Mouse (Mus musculus) neural tube, embryonic 12.5 days (tissue): ENCODE measurements around the gene D17H6S53E. TPM values are rescaled to one million over a fixed set of nuclear protein-coding genes. Genes with fewer than 3 reads are reported as not detected.

Source experiments
- ATAC-seq: fragments of 200-750 bp; cut with Nextera tagmentation; 2 replicates; pipeline ENCODE4 v1.8.0; 2017; ENCODE audit warnings: low read depth, mild to moderate bottlenecking, moderate TSS enrichment, moderate library complexity; ENCODE audit not compliant: low FRiP score
- H3K27ac ChIP-seq: fragments of 300-500 bp; sonication (generic); 2 replicates; pipeline ENCODE4 v1.5.1; 2016
- H3K27me3 ChIP-seq: fragments of 300-500 bp; sonication (generic); replicated peaks from 2 replicates; pipeline ENCODE4 v1.6.1; 2016; ENCODE audit warnings: mild to moderate bottlenecking
- H3K36me3 ChIP-seq: fragments of 300-500 bp; sonication (generic); 2 replicates; pipeline ENCODE4 v1.6.1; 2016; ENCODE audit warnings: mild to moderate bottlenecking
- H3K4me1 ChIP-seq: fragments of 300-500 bp; sonication (generic); 2 replicates; pipeline ENCODE4 v1.6.1; 2016
- H3K4me2 ChIP-seq: fragments of 300-500 bp; sonication (generic); replicated peaks from 2 replicates; pipeline ENCODE4 v1.6.1; 2016; ENCODE audit warnings: mild to moderate bottlenecking
- H3K4me3 ChIP-seq: fragments of 300-500 bp; sonication (generic); 2 replicates; pipeline ENCODE4 v1.5.1; 2016
- H3K9ac ChIP-seq: fragments of 300-500 bp; sonication (generic); 2 replicates; pipeline ENCODE4 v1.6.1; 2016; ENCODE audit warnings: mild to moderate bottlenecking
- H3K9me3 ChIP-seq: fragments of 300-500 bp; sonication (generic); 2 replicates; pipeline ENCODE4 v1.6.1; 2016; ENCODE audit warnings: mild to moderate bottlenecking
- WGBS: fragments of 180-500 bp; shearing (Covaris S2); methylation state at CpG from one replicate; pipeline ENCODE4 v1.1.7; 2016; 5-methylcytosine and 5-hydroxymethylcytosine counted together
- polyA plus RNA-seq: library from polyadenylated mRNA; unstranded; fragments of >200 nt; fragmentation: Nextera tagmentation; extraction: Ambion mirVana; gene quantifications from 2 replicates; pipeline ENCODE4 v1.2.1, GENCODE M21; 2016

The D17H6S53E gene
- polyA plus RNA-seq, 1 experiment from 2014 or later, result 6.1 TPM

GRCm38 (mm10) chr17:35157254-35157653 is 31.1 kb downstream of the D17H6S53E start:
- H3K27ac ChIP-seq, result no peak overlapping the region
- H3K9ac ChIP-seq, result no peak overlapping the region
- no peak overlapping the region for H3K4me3 ChIP-seq
- no peaks in the 10 kb centered on the region for H3K9me3 ChIP-seq
- peaks cover 8% of the 10 kb centered on the region for H3K4me1 ChIP-seq
- H3K36me3 ChIP-seq, result peaks cover 99% of the 10 kb centered on the region
- ATAC-seq, result no peak
- no peaks in the 10 kb centered on the region for H3K27me3 ChIP-seq
- 95% methylated on average over 8 of the region's 8 CpGs for WGBS
- no peak overlapping the region for H3K4me2 ChIP-seq

DNA sequence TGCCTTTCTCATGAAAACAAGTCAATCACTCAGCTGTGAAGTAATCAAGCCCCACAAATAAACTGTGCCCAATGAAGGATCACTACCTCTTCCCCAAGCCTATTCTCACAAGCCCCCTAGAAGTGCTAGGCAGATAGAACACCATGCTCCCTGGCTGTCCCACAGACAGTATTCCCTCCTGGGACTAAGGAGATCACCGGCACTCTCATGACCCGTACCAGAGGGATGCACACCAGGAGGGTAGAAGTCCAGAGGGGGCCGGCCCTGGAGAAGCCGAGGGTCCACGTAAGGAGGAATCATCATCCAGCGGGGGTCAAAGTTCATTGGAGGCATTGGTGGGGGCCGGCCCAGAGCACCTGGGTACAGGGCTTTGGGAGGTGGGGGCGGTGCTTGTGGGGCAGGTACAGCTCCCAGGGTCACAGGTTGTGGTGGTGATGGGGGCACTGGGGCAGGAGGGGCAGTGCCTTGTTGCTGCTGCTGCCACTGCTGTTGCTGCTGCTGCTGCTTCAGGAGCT is 31.5 kb downstream of the D17H6S53E start:
- ATAC-seq, result no peak
- no peaks in the 10 kb centered on the region for H3K27me3 ChIP-seq
- 94% methylated on average over 8 of the region's 8 CpGs for WGBS

GRCm38 (mm10) chr17:35158850-35159593 is 32.8 kb downstream of the D17H6S53E start:
- H3K36me3 ChIP-seq, result peaks cover 81% of the 10 kb centered on the region
- H3K4me3 ChIP-seq, result no peak overlapping the region
- no peaks in the 10 kb centered on the region for H3K27me3 ChIP-seq
- H3K4me2 ChIP-seq, result no peak overlapping the region
- H3K4me1 ChIP-seq, result peaks cover 21% of the 10 kb centered on the region
- 95% methylated on average over 16 of the region's 16 CpGs for WGBS
- ATAC-seq, result no peak
- no peak overlapping the region for H3K27ac ChIP-seq
- no peak overlapping the region for H3K9ac ChIP-seq
- H3K9me3 ChIP-seq, result no peaks in the 10 kb centered on the region

More for the DNA sequence above, 31.5 kb downstream of the D17H6S53E start:
- Histone ChIP-seq H3K4me2 (no peak overlapping the region), H3K4me1 (peaks cover 13% of the 10 kb centered on the region), H3K4me3 (no peak overlapping the region), H3K27ac (no peak overlapping the region), H3K9me3 (no peaks in the 10 kb centered on the region), H3K36me3 (peaks cover 94% of the 10 kb centered on the region), H3K9ac (no peak overlapping the region)

GRCm38 (mm10) chr17:35159638-35160037 is 33.5 kb downstream of the D17H6S53E start:
- Histone ChIP-seq H3K27ac (no peak overlapping the region), H3K4me3 (no peak overlapping the region), H3K9ac (no peak overlapping the region), H3K27me3 (no peaks in the 10 kb centered on the region), H3K4me2 (no peak overlapping the region), H3K36me3 (peaks cover 75% of the 10 kb centered on the region), H3K9me3 (no peaks in the 10 kb centered on the region), H3K4me1 (peaks cover 21% of the 10 kb centered on the region)
- WGBS, result 88% methylated on average over 7 of the region's 7 CpGs
- ATAC-seq, result no peak

- H3K4me2 ChIP-seq, result peak overlapping the region; percentile 92; the same call in 1 of the 2 replicates
- 83% methylated on average over 11 of the region's 11 CpGs for WGBS
- 0 out of 2 replicates have a peak overlapping the region, but pooled peaks have one; percentile 100 for H3K9ac ChIP-seq
- no peak overlapping the region for H3K27ac ChIP-seq
- peaks cover 29% of the 10 kb centered on the region for H3K4me1 ChIP-seq
- H3K9me3 ChIP-seq, result no peaks in the 10 kb centered on the region
- no peak for ATAC-seq
- H3K4me3 ChIP-seq, result no peak overlapping the region
- peaks cover 57% of the 10 kb centered on the region for H3K36me3 ChIP-seq
- H3K27me3 ChIP-seq, result no peaks in the 10 kb centered on the region
Measured at GRCm38 (mm10) chr17:35161421-35161820, 35.2 kb downstream of the D17H6S53E start.

- H3K9me3 ChIP-seq, result no peaks in the 10 kb centered on the region
- H3K4me3 ChIP-seq, result peak overlapping the region; percentile 99
- 84% methylated on average over 14 of the region's 14 CpGs for WGBS
- ATAC-seq, result no peak
- H3K4me2 ChIP-seq, result peak overlapping the region; percentile 92
- H3K27me3 ChIP-seq, result no peaks in the 10 kb centered on the region
- no peak overlapping the region for H3K27ac ChIP-seq
- H3K9ac ChIP-seq, result peak overlapping the region; percentile 100; the same call in 1 of the 2 replicates
- H3K36me3 ChIP-seq, result peaks cover 50% of the 10 kb centered on the region
- H3K4me1 ChIP-seq, result peaks cover 30% of the 10 kb centered on the region
Measured at GRCm38 (mm10) chr17:35162121-35162520, 35.9 kb downstream of the D17H6S53E start.

- Histone ChIP-seq H3K36me3 (peaks cover 44% of the 10 kb centered on the region), H3K4me1 (peaks cover 30% of the 10 kb centered on the region), H3K4me2 (peak overlapping the region; percentile 92), H3K9me3 (no peaks in the 10 kb centered on the region), H3K27ac (no peak overlapping the region), H3K4me3 (peak overlapping the region; percentile 99), H3K27me3 (no peaks in the 10 kb centered on the region), H3K9ac (peak overlapping the region; percentile 100)
- ATAC-seq, result no peak
- 69% methylated on average over 12 of the region's 12 CpGs for WGBS
Measured at GRCm38 (mm10) chr17:35162730-35163129, 36.6 kb downstream of the D17H6S53E start.

GRCm38 (mm10) chr17:35163326-35164081 is 37.3 kb downstream of the D17H6S53E start:
- no peak for ATAC-seq
- Histone ChIP-seq H3K27ac (no peak overlapping the region; the same call in 1 of the 2 replicates), H3K9ac (peak overlapping the region; percentile 100), H3K36me3 (peaks cover 36% of the 10 kb centered on the region), H3K27me3 (no peaks in the 10 kb centered on the region), H3K4me2 (peak overlapping the region; percentile 92), H3K9me3 (no peaks in the 10 kb centered on the region), H3K4me3 (peak overlapping the region; percentile 99), H3K4me1 (peaks cover 30% of the 10 kb centered on the region)
- 24% methylated on average over 8 of the region's 8 CpGs for WGBS

DNA sequence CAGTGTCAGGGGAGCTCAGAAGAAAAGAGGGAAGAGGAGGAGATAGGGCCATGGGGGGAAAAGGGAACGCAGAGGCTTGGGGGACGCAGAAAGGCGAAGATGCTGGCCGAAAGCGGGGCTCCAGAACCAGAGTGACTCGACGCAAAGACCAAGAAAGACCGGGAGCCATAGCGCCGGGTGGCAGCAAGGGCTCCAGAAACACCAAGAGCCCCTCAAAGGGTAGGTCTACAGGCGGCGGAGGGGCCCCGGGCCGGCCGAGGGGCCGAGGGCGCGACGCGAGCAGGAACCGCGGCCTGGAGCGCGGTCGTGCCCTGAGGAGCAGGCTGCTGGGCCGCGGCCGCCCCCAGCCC is 38.0 kb downstream of the D17H6S53E start:
- peak overlapping the region; percentile 89 for H3K27ac ChIP-seq
- H3K4me2 ChIP-seq, result peak overlapping the region; percentile 92
- no peak for ATAC-seq
- H3K9ac ChIP-seq, result peak overlapping the region; percentile 100
- no peaks in the 10 kb centered on the region for H3K27me3 ChIP-seq
- H3K9me3 ChIP-seq, result no peaks in the 10 kb centered on the region
- peaks cover 29% of the 10 kb centered on the region for H3K36me3 ChIP-seq
- WGBS, result 0% methylated on average over 26 of the region's 28 CpGs
- H3K4me3 ChIP-seq, result peak overlapping the region; percentile 99
- peaks cover 30% of the 10 kb centered on the region for H3K4me1 ChIP-seq

GRCm38 (mm10) chr17:35164568-35165450 is 38.6 kb downstream of the D17H6S53E start, which contains the start of gene Prrc2a:
TSS of gene Prrc2a (minus strand) at chr17:35164897.
- H3K9me3 ChIP-seq, result no peaks in the 10 kb centered on the region
- ATAC-seq, result peak; percentile 94
- peak within 1 kb of the TSS; percentile 99 for H3K4me3 ChIP-seq
- WGBS, result under 1% methylated on average over 75 of the region's 89 CpGs
- peak within 1 kb of the TSS; percentile 89 for H3K27ac ChIP-seq
- no peaks in the 10 kb centered on the region for H3K27me3 ChIP-seq
- peaks cover 23% of the 10 kb centered on the region for H3K36me3 ChIP-seq
- H3K4me1 ChIP-seq, result peaks cover 30% of the 10 kb centered on the region
- peak within 1 kb of the TSS; percentile 100 for H3K9ac ChIP-seq
- peak within 1 kb of the TSS; percentile 92 for H3K4me2 ChIP-seq

GRCm38 (mm10) chr17:35165451-35166155 is 39.4 kb downstream of the D17H6S53E start:
- WGBS, result 23% methylated on average over 12 of the region's 12 CpGs
- ATAC-seq, result peak; percentile 89
- peaks cover 30% of the 10 kb centered on the region for H3K4me1 ChIP-seq
- peak overlapping the region; percentile 85 for H3K27ac ChIP-seq
- peaks cover 15% of the 10 kb centered on the region for H3K36me3 ChIP-seq
- no peaks in the 10 kb centered on the region for H3K9me3 ChIP-seq
- no peaks in the 10 kb centered on the region for H3K27me3 ChIP-seq
- H3K9ac ChIP-seq, result peak overlapping the region; percentile 52
- peak overlapping the region; percentile 92 for H3K4me2 ChIP-seq
- peak overlapping the region; percentile 99 for H3K4me3 ChIP-seq
